Mouse (Mus musculus): ENCODE data around the gene Mmp8.

Mmp8 gene

DNA sequence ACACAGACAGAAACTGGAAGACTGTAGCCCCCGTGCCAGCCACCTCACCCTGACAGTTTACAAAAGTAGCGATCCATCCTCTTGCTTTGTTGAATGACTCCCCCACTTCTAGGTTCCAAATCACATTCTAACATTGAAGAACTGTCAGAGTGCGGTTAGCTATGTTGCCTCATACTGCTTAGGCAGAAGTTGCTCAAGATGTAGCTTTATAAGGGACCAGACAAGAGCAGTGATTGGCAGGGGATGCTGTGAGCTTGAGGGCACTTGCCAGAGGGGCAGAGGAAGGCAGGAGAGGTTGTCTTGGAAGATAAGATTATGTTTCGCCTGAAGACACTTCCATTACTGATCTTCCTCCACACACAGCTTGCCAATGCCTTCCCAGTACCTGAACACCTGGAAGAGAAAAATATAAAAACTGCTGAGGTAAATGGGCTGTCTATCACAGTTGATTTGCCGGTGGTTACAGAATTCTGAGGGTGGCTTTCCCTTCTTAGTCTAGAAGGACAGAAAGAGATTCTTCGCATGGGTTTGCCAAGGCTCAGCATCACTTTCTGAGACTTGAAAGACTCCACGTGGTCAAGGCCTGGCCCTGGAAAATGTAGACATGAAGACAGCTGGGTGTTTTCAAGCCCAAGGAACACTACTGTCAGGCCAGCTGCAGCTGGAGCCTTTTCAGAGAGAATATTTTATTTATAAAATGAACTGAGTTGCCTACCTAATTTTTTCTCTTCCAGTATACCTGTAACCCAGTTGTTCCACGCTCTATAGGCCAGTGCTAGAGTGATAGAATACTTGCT is at the start of gene Mmp8:
Gene Mmp8, plus strand, starts transcription at position 236 of the 797 bp plus-strand sequence.
- DNase-seq (ENCODE audit: low spot score) = no peak

- no peak for DNase-seq (ENCODE audit: low spot score)
Measured at GRCm38 (mm10) chr9:7509619-7510233, 48.5 kb upstream of the Mmp8 start.

DNA sequence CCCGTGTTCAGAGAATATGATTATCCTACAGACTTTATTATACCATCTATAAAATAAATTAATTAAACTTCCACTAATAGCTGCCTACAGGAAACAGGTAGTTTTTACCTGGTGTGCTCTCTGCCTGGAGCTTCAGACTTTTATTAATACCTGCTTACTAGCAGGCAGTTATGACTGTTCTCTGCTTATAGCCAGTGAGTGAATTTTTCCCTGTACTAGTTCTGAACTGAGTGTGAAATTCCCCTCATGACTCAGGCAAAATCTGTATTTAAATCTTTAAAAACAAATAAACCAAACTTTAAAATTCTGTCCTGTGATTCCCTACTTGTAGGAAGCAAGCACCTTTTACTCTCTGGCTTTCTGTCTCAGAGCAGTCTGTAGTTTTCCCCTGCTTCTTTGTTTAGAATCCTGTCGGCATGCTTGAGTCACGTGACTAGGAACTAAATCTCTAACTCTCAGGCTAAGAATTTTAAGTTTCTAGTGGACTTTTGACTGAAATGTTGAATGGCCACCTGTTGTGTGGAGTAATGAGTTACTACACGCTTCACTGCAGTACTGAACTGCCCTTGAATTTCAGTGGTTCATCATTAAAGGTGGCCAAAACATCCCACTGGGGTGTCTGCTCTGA is 40.2 kb upstream of the Mmp8 start:
- no peak for DNase-seq (ENCODE audit: low spot score)

- DNase-seq (ENCODE audit: low spot score) = no peak
Measured at GRCm38 (mm10) chr9:7526255-7526940, 31.9 kb upstream of the Mmp8 start.

GRCm38 (mm10) chr9:7542763-7543162 is 15.5 kb upstream of the Mmp8 start:
- no peak for DNase-seq (ENCODE audit: low spot score)

- no peak for DNase-seq (ENCODE audit: low spot score)
Measured at GRCm38 (mm10) chr9:7544923-7545457, 13.3 kb upstream of the Mmp8 start.

DNA sequence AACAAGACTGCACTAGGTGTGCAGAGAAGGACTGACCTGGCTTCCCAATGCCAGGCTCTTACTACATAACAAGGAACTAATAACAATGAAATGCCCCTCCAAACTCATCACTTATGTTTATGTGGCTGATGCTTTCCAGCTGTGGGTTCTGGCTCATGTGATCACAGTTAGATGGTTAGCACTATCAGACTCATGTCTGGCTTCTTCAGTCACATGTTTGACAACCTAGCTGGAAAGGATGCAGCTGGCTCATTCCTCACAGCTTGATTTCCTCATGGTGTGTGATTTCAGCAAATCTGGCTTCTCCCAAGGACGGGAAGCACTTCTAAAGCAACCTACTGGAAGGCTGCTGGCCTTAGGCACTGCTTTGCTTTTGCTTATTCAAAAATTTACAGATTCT is 12.8 kb upstream of the Mmp8 start:
- no peak for DNase-seq (ENCODE audit: low spot score)

GRCm38 (mm10) chr9:7545920-7546319 is 12.3 kb upstream of the Mmp8 start:
- DNase-seq (ENCODE audit: low spot score) = no peak

- no peak for DNase-seq (ENCODE audit: low spot score)
Measured at GRCm38 (mm10) chr9:7551943-7552342, 6.3 kb upstream of the Mmp8 start.

DNA sequence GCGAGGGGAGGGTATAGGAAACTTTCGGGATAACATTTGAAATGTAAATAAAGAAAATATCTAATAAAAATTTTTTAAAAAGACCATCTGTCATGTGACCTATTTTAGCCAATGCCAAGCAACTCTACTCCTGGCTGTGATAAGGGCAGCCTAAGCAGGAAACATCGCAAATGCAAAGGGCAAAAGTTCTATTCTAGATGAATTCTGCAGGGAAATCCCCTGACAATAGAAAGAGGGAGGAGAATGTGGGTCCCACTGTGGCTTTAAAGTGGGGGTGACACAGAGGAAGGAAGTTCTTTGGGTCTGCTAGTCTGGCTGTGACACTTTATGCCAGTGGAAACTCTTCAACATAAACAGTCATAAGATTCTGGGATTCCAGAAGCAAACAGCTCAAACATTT is 4.7 kb upstream of the Mmp8 start:
- no peak for DNase-seq (ENCODE audit: low spot score)

GRCm38 (mm10) chr9:7554382-7554781 is 3.9 kb upstream of the Mmp8 start:
- DNase-seq (ENCODE audit: low spot score) = peak; percentile 26

DNA sequence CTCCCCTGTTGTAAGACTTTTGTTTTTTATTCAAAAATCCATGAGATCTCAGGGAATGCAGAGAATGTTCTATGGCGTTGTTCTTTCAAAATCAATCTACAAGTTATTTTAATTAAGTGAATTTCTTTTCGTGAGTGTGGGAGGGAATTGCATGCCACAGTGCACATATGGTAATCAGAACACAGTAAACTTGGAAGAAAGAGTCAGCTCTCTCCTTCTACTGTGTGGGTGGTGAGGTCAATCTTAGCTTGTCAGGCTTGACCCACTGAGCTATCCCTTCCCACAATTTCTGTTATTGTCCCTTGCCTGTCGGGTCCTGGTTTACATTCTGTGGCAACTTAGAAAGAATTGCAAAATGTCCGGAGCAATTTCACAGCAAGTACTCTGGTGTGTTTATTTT is 1.8 kb downstream of the Mmp8 start:
- no peak for DNase-seq (ENCODE audit: low spot score)

GRCm38 (mm10) chr9:7567376-7567775 is 9.1 kb downstream of the Mmp8 start:
- no peak for DNase-seq (ENCODE audit: low spot score)

GRCm38 (mm10) chr9:7567923-7568322 is 9.7 kb downstream of the Mmp8 start:
- no peak for DNase-seq (ENCODE audit: low spot score)

DNA sequence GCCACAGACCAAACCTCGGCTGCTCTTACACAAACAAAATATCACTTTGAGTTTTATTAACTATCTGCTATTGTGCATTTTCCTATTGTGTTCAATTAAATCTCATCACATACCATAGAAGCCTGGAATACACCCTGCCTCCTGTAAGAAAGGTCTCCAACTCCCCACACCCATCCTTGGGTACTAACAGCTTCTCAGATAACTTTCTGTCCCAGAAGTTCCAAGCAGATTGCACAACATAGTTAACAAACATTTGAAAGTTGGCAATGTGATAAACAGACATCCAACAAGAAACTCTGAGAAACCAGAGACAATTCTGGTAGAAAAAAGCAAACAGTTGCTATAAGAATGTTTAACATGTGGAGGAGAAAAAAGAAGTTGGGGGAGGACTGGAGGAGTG is 12.2 kb downstream of the Mmp8 start:
- DNase-seq (ENCODE audit: low spot score) = no peak

- no peak for DNase-seq (ENCODE audit: low spot score)
Measured at GRCm38 (mm10) chr9:7571162-7571561, 12.9 kb downstream of the Mmp8 start, which contains the start of gene Mmp27. Gene Mmp27, plus strand, starts transcription at chr9:7571396.

DNA sequence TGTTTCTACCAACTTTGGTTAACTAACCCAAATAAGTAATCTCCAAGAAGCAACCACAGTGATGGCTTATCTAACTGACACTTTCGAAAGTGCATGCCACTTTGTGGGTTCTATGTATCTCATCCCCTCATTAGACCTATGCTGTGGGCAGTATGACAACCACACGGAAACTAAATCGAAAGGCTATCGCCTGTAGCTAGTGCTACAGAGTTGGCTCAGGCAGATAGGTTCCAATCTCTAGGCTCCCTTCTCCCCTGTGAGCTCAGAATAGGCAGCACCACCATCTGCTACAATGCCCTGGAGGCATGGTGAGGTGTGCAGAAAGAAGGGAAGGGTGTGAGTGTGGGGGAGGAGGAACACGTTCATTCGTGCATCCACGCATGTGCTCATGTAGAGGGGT is 13.9 kb downstream of the Mmp8 start:
- DNase-seq (ENCODE audit: low spot score) = no peak

GRCm38 (mm10) chr9:7572663-7573308 is 14.5 kb downstream of the Mmp8 start:
- DNase-seq (ENCODE audit: low spot score) = no peak

DNA sequence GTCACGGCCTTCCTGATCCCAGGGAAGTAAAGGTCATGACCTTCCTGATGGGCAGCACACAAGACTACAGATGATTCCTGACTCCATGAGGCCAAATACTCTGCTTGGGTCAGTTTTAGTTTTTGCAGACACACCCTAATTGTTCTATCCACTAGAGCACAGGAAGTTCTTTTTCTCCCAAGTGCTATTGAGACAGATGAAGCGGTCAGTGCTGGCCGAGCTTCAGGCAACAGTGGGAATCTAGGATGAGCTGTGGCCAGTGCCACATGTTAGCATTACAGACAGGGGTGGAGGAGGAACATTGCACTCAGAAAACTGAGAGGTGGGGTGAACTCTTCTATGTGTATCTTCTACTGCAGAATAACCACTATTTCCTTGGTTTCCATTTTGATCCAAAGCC is 17.3 kb downstream of the Mmp8 start:
- DNase-seq (ENCODE audit: low spot score) = no peak

- DNase-seq (ENCODE audit: low spot score) = no peak
Measured at GRCm38 (mm10) chr9:7577371-7577770, 19.1 kb downstream of the Mmp8 start.

- DNase-seq (ENCODE audit: low spot score) = no peak
Measured at GRCm38 (mm10) chr9:7590063-7590462, 31.8 kb downstream of the Mmp8 start.

DNA sequence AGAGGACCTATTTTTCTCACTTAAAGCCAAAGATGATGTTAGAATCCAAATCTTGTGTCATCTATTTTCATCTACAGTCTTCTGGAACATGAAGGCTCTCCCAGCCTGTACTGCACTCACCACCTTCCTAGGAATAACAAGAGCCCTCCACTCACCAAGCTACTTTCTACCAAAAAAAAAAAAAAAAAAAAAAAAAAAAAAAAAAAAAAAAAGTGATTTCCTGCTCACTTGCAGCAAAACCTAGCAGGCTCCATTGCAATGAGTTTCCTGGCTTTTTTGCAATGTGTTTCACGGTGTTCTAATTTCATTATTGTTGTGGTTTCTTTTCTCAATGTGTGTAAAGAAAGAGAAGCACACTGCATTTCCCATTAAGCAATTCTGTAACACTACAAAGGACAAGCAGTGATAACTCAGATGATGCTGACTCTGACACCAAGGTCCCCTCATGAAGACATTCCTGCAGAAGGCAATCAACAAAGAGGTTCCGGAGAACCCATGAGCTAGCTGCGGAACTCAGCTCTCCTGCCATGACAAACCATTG is 35.1 kb downstream of the Mmp8 start:
- DNase-seq (ENCODE audit: low spot score) = no peak
